Mouse (Mus musculus): ENCODE measurements around the gene Ptprr. TPM values are rescaled to one million over a fixed set of nuclear protein-coding genes. Genes with fewer than 3 reads are reported as not detected.

Ptprr gene
- polyA plus RNA-seq, 1 experiment = 59.4 TPM

GRCm38 (mm10) chr10:116117060-116117459, 99.0 kb downstream of the Ptprr start:
- DNase-seq = no peak
- Histone ChIP-seq H3K27me3 (ENCODE audit: control insufficient read depth, insufficient read depth, low read length) (no peaks in the 10 kb centered on the region), H3K4me3 (replicated peaks; ENCODE audit: insufficient read depth, low read depth, low read length) (no peak overlapping the region), H3K27ac (ENCODE audit: insufficient read depth, low read length) (no peak overlapping the region), H3K4me1 (ENCODE audit: control insufficient read depth, insufficient read depth, low read length) (no peaks in the 10 kb centered on the region)
- WGBS = 93% methylated on average over 8 of the region's 8 CpGs
- TF ChIP-seq POLR2A (IDR thresholded peaks at IDR 0.05; ENCODE audit: borderline replicate concordance, insufficient read depth, low read length) = no peak
- no peak for TF ChIP-seq CTCF (IDR thresholded peaks at IDR 0.05; ENCODE audit: borderline replicate concordance, insufficient read depth, low read depth, low read length)

GRCm38 (mm10) chr10:116121463-116121862, 103.5 kb downstream of the Ptprr start:
- Histone ChIP-seq H3K4me1 (ENCODE audit: control insufficient read depth, insufficient read depth, low read length) (no peaks in the 10 kb centered on the region), H3K27me3 (ENCODE audit: control insufficient read depth, insufficient read depth, low read length) (no peaks in the 10 kb centered on the region), H3K4me3 (replicated peaks; ENCODE audit: insufficient read depth, low read depth, low read length) (no peak overlapping the region), H3K27ac (ENCODE audit: insufficient read depth, low read length) (no peak overlapping the region)
- no peak for DNase-seq
- 95% methylated on average over 2 of the region's 2 CpGs for WGBS
- TF ChIP-seq CTCF (IDR thresholded peaks at IDR 0.05; ENCODE audit: borderline replicate concordance, insufficient read depth, low read depth, low read length) (no peak), POLR2A (IDR thresholded peaks at IDR 0.05; ENCODE audit: borderline replicate concordance, insufficient read depth, low read length) (no peak)

- no peaks in the 10 kb centered on the region for H3K4me1 ChIP-seq (ENCODE audit: control insufficient read depth, insufficient read depth, low read length)
- no peak overlapping the region for H3K4me3 ChIP-seq (replicated peaks; ENCODE audit: insufficient read depth, low read depth, low read length)
- TF ChIP-seq CTCF (IDR thresholded peaks at IDR 0.05; ENCODE audit: borderline replicate concordance, insufficient read depth, low read depth, low read length) (no peak), POLR2A (IDR thresholded peaks at IDR 0.05; ENCODE audit: borderline replicate concordance, insufficient read depth, low read length) (no peak)
- H3K27me3 ChIP-seq (ENCODE audit: control insufficient read depth, insufficient read depth, low read length) = no peaks in the 10 kb centered on the region
- WGBS = 93% methylated on average over 2 of the region's 2 CpGs
- H3K27ac ChIP-seq (ENCODE audit: insufficient read depth, low read length) = no peak overlapping the region
- no peak for DNase-seq
Measured at GRCm38 (mm10) chr10:116123808-116124207, 105.8 kb downstream of the Ptprr start.

- no peaks in the 10 kb centered on the region for H3K27me3 ChIP-seq (ENCODE audit: control insufficient read depth, insufficient read depth, low read length)
- no peak overlapping the region for H3K27ac ChIP-seq (ENCODE audit: insufficient read depth, low read length)
- WGBS = 71% methylated on average over 5 of the region's 5 CpGs
- no peak overlapping the region for H3K4me3 ChIP-seq (replicated peaks; ENCODE audit: insufficient read depth, low read depth, low read length)
- DNase-seq = no peak
- H3K4me1 ChIP-seq (ENCODE audit: control insufficient read depth, insufficient read depth, low read length) = no peaks in the 10 kb centered on the region
- TF ChIP-seq POLR2A (IDR thresholded peaks at IDR 0.05; ENCODE audit: borderline replicate concordance, insufficient read depth, low read length) (no peak), CTCF (IDR thresholded peaks at IDR 0.05; ENCODE audit: borderline replicate concordance, insufficient read depth, low read depth, low read length) (no peak)
Measured at GRCm38 (mm10) chr10:116125364-116125763, 107.4 kb downstream of the Ptprr start.

GRCm38 (mm10) chr10:116130401-116130800, 112.4 kb downstream of the Ptprr start:
- no peaks in the 10 kb centered on the region for H3K27me3 ChIP-seq (ENCODE audit: control insufficient read depth, insufficient read depth, low read length)
- 48% methylated on average over 3 of the region's 3 CpGs for WGBS
- H3K4me1 ChIP-seq (ENCODE audit: control insufficient read depth, insufficient read depth, low read length) = no peaks in the 10 kb centered on the region
- DNase-seq = no peak
- H3K27ac ChIP-seq (ENCODE audit: insufficient read depth, low read length) = no peak overlapping the region
- H3K4me3 ChIP-seq (replicated peaks; ENCODE audit: insufficient read depth, low read depth, low read length) = no peak overlapping the region
- no peak for TF ChIP-seq CTCF (IDR thresholded peaks at IDR 0.05; ENCODE audit: borderline replicate concordance, insufficient read depth, low read depth, low read length)
- no peak for TF ChIP-seq POLR2A (IDR thresholded peaks at IDR 0.05; ENCODE audit: borderline replicate concordance, insufficient read depth, low read length)

GRCm38 (mm10) chr10:116131223-116131622, 113.2 kb downstream of the Ptprr start:
- no peak overlapping the region for H3K4me3 ChIP-seq (replicated peaks; ENCODE audit: insufficient read depth, low read depth, low read length)
- no peak overlapping the region for H3K27ac ChIP-seq (ENCODE audit: insufficient read depth, low read length)
- no peaks in the 10 kb centered on the region for H3K27me3 ChIP-seq (ENCODE audit: control insufficient read depth, insufficient read depth, low read length)
- H3K4me1 ChIP-seq (ENCODE audit: control insufficient read depth, insufficient read depth, low read length) = no peaks in the 10 kb centered on the region
- TF ChIP-seq CTCF (IDR thresholded peaks at IDR 0.05; ENCODE audit: borderline replicate concordance, insufficient read depth, low read depth, low read length) = no peak
- no peak for TF ChIP-seq POLR2A (IDR thresholded peaks at IDR 0.05; ENCODE audit: borderline replicate concordance, insufficient read depth, low read length)
- 91% methylated on average over 4 of the region's 4 CpGs for WGBS
- no peak for DNase-seq

- H3K4me3 ChIP-seq (replicated peaks; ENCODE audit: insufficient read depth, low read depth, low read length) = no peak overlapping the region
- H3K4me1 ChIP-seq (ENCODE audit: control insufficient read depth, insufficient read depth, low read length) = no peaks in the 10 kb centered on the region
- no peaks in the 10 kb centered on the region for H3K27me3 ChIP-seq (ENCODE audit: control insufficient read depth, insufficient read depth, low read length)
- no peak overlapping the region for H3K27ac ChIP-seq (ENCODE audit: insufficient read depth, low read length)
- TF ChIP-seq CTCF (IDR thresholded peaks at IDR 0.05; ENCODE audit: borderline replicate concordance, insufficient read depth, low read depth, low read length) (no peak), POLR2A (IDR thresholded peaks at IDR 0.05; ENCODE audit: borderline replicate concordance, insufficient read depth, low read length) (no peak)
- DNase-seq = no peak
- 65% methylated on average over 4 of the region's 4 CpGs for WGBS
Measured at GRCm38 (mm10) chr10:116132233-116132632, 114.2 kb downstream of the Ptprr start.

GRCm38 (mm10) chr10:116135187-116135586, 117.2 kb downstream of the Ptprr start:
- no peak for DNase-seq
- WGBS = 87% methylated on average over 2 of the region's 2 CpGs
- TF ChIP-seq POLR2A (IDR thresholded peaks at IDR 0.05; ENCODE audit: borderline replicate concordance, insufficient read depth, low read length) (no peak), CTCF (IDR thresholded peaks at IDR 0.05; ENCODE audit: borderline replicate concordance, insufficient read depth, low read depth, low read length) (no peak)
- H3K27ac ChIP-seq (ENCODE audit: insufficient read depth, low read length) = no peak overlapping the region
- no peak overlapping the region for H3K4me3 ChIP-seq (replicated peaks; ENCODE audit: insufficient read depth, low read depth, low read length)
- H3K27me3 ChIP-seq (ENCODE audit: control insufficient read depth, insufficient read depth, low read length) = no peaks in the 10 kb centered on the region
- H3K4me1 ChIP-seq (ENCODE audit: control insufficient read depth, insufficient read depth, low read length) = peaks cover 2% of the 10 kb centered on the region
